Mouse (Mus musculus): ENCODE data around the gene 1810046K07Rik. TPM values are rescaled to one million over a fixed set of nuclear protein-coding genes. Genes with fewer than 3 reads are reported as not detected.

The 1810046K07Rik gene
- total and polyA plus RNA-seq, 2 experiments from 2014 or later: not detected

DNA sequence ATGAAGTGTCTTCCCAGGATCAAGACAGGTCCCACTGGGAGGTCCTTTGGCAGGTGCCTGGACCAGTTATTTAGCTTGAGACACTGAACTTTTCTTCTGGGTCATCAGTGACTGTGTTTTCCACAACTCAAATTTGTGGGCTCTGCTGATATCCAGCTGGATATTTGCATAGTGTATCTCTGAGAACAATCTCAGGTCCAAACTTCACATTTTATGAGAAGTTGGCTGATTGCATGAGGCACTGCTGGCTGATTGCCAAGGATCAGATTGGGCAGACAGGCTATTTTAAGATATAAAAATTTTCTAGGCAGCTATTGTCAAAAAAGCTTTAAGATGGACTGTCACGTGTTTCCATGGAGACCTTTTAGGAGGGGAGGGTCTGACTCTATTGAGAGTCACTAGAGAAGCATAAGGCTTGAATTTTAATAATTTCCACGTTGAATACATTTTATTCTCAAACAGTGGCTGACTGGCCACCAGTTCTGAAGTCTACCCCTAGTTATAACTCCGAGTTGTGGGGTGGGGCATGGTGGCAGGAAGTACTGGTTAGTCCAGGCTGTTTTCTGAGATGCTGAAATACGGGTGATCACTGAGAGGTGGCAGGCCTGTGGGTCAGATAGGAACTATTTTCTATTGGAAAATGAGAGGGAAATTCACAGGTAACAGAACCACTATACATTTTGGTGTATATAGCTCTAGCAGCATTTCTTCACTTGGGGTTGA is 71.8 kb downstream of the 1810046K07Rik start:
- 50% methylated on average over 4 of the region's 4 CpGs for WGBS
- no peak overlapping the region for H3K27ac ChIP-seq (ENCODE audit: low read depth, low read length)
- TF ChIP-seq CTCF (IDR thresholded peaks at IDR 0.05): no peak
- no peaks in the 10 kb centered on the region for H3K9me3 ChIP-seq (ENCODE audit: low read length)
- DNase-seq (ENCODE audit: low spot score) (no peak), ATAC-seq (ENCODE audit: low FRiP score) (no peak)
- no peaks in the 10 kb centered on the region for H3K36me3 ChIP-seq (ENCODE audit: insufficient read depth, low read length)
- no peak overlapping the region for H3K9ac ChIP-seq (replicated peaks; ENCODE audit: low read length, poor library complexity, severe bottlenecking)
- 0 out of 2 replicates have a peak, but pooled peaks cover 4% of the 10 kb centered on the region for H3K4me1 ChIP-seq (ENCODE audit: insufficient read depth, low read length)
- no peak overlapping the region for H3K4me3 ChIP-seq (ENCODE audit: low read depth, low read length)
- H3K27me3 ChIP-seq (ENCODE audit: insufficient read depth, low read length): no peaks in the 10 kb centered on the region
- no peak overlapping the region for H3K4me2 ChIP-seq (ENCODE audit: low read depth, low read length, poor library complexity, severe bottlenecking)

Other genes starting within 250 kb of the 1810046K07Rik start
- not detected in 2 replicates for gene 4833427G06Rik, start 226.8 kb downstream of the 1810046K07Rik start, total RNA-seq (2014; rRNA removed)
- 0.47 and 0.80 TPM in 2 replicates for gene 4833427G06Rik, start 226.8 kb downstream of the 1810046K07Rik start, polyA plus RNA-seq (2015; fragmentation: Nextera tagmentation; extraction: Ambion mirVana)
- gene Gm32742, start 163.4 kb downstream of the 1810046K07Rik start, total RNA-seq (2014; rRNA removed): not detected in 2 replicates
- not detected in 2 replicates for gene Gm32742, start 163.4 kb downstream of the 1810046K07Rik start, polyA plus RNA-seq (2015; fragmentation: Nextera tagmentation; extraction: Ambion mirVana)
- 0.16 and 0.42 TPM in 2 replicates for gene Pou2af1, start 115.2 kb downstream of the 1810046K07Rik start, total RNA-seq (2014; rRNA removed)
- 0.12 TPM in 1 of 2 replicates, not detected in the other for gene Pou2af1, start 115.2 kb downstream of the 1810046K07Rik start, polyA plus RNA-seq (2015; fragmentation: Nextera tagmentation; extraction: Ambion mirVana)
- gene Colca2, start 50.3 kb downstream of the 1810046K07Rik start, total RNA-seq (2014; rRNA removed): not detected in 2 replicates
- gene Colca2, start 50.3 kb downstream of the 1810046K07Rik start, polyA plus RNA-seq (2015; fragmentation: Nextera tagmentation; extraction: Ambion mirVana): 0.79 and 1.1 TPM in 2 replicates

Data from midbrain, postnatal 0 days (tissue).